In the genomic region with DNA sequence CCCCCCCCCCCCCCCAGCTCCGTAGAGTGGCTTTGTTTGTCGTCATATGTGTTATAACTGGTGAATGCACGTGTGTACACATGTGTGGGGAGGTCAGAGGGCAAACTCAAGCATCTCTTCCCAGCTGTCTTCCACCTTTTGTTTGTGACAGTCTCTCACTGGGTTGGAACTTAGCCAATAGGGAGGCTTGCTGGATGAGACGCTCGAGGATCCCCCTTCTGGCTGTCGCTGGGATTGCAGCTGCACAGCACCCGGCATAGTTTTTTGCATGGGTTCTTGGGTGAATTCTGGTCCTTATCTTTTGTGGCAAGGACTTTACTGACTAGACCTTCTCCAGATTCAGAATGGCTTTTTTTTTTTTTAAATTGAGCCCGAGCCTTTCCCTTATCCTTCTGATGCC, we compare ENCODE assay signal across 9 mouse cellular contexts.
DNase-seq lines count a peak whose midpoint lies in the region; ATAC-seq and TF ChIP-seq lines count a peak whose summit lies in the region.
"Had no signal": no experiment of that assay in that cellular context is flagged by ENCODE, and none has a peak within 500 bp of the region (broad histone marks: within the 10 kb centered on the region; RNA-seq: fewer than 3 reads in every experiment).

No protein-coding gene starts in this region.

- no peak overlapping the region for H3K4me3 ChIP-seq in ES-Bruce4 (ENCODE audit: low read depth, low read length)
- no peak overlapping the region for H3K4me3 ChIP-seq in lung, embryonic 15.5 days
- peak overlapping the region; percentile 77 for H3K4me3 ChIP-seq in testis, adult 2 months (ENCODE audit: control insufficient read depth, low read depth, low read length)
- H3K4me3 ChIP-seq: neural tube, embryonic 13.5 days had no signal

- no peak for TF ChIP-seq POLR2A in ES-Bruce4 (IDR thresholded peaks at IDR 0.05; ENCODE audit: insufficient read depth, low read length)
- TF ChIP-seq POLR2A in testis, adult 2 months (IDR thresholded peaks at IDR 0.05; ENCODE audit: control insufficient read depth, low read depth, low read length): no peak

- WGBS in lung, embryonic 15.5 days: 16% methylated on average over 7 of the region's 8 CpGs

- no peaks in the 10 kb centered on the region for H3K36me3 ChIP-seq in ES-Bruce4 (ENCODE audit: control insufficient read depth, insufficient read depth, low read length, poor library complexity, severe bottlenecking)
- no peaks in the 10 kb centered on the region for H3K36me3 ChIP-seq in lung, embryonic 15.5 days
- no peaks in the 10 kb centered on the region for H3K36me3 ChIP-seq in testis, adult 2 months (ENCODE audit: control insufficient read depth, insufficient read depth, low read length)
- H3K36me3 ChIP-seq: neural tube, embryonic 13.5 days had no signal

- no peak for TF ChIP-seq EP300 in ES-Bruce4 (IDR thresholded peaks at IDR 0.05; ENCODE audit: insufficient read depth, low read depth, low read length)

- H3K27me3 ChIP-seq in ES-Bruce4 (ENCODE audit: control insufficient read depth, insufficient read depth, low read length, poor library complexity, severe bottlenecking): no peaks in the 10 kb centered on the region
- no peaks in the 10 kb centered on the region for H3K27me3 ChIP-seq in lung, embryonic 15.5 days
- H3K27me3 ChIP-seq in testis, adult 2 months (ENCODE audit: control insufficient read depth, insufficient read depth, low read length): no peaks in the 10 kb centered on the region
- H3K27me3 ChIP-seq: neural tube, embryonic 13.5 days had no signal

- H3K27ac ChIP-seq in ES-Bruce4 (ENCODE audit: insufficient read depth, low read length): no peak overlapping the region
- no peak overlapping the region for H3K27ac ChIP-seq in lung, embryonic 15.5 days
- H3K27ac ChIP-seq in testis, adult 2 months (ENCODE audit: control insufficient read depth, insufficient read depth, low read depth, low read length): no peak overlapping the region
- H3K27ac ChIP-seq: neural tube, embryonic 13.5 days had no signal

- DNase-seq in frontal cortex, postnatal 25 days (ENCODE audit: low spot score in 2 of 2): peak; percentile 22 to 33
- peak; percentile 48 for DNase-seq in cerebellum, adult 11 months
- peak; percentile 64 for DNase-seq in gastrocnemius, postnatal 10 days
- DNase-seq in kidney, postnatal 14 days: peak; percentile 43

- no peak for ATAC-seq in frontal cortex, adult (ENCODE audit: low TSS enrichment)
- ATAC-seq in lung, embryonic 15.5 days (ENCODE audit: borderline replicate concordance, extremely low read depth, low FRiP score, low TSS enrichment): no peak

- no peaks in the 10 kb centered on the region for H3K9me3 ChIP-seq in ES-Bruce4 (replicated peaks; ENCODE audit: control insufficient read depth, insufficient read depth, low read length, poor library complexity, severe bottlenecking)
- no peaks in the 10 kb centered on the region for H3K9me3 ChIP-seq in lung, embryonic 15.5 days
- H3K9me3 ChIP-seq: neural tube, embryonic 13.5 days had no signal

- H3K4me1 ChIP-seq in ES-Bruce4 (ENCODE audit: control insufficient read depth, insufficient read depth, low read length): peaks cover 1% of the 10 kb centered on the region
- H3K4me1 ChIP-seq in lung, embryonic 15.5 days: no peaks in the 10 kb centered on the region
- H3K4me1 ChIP-seq in testis, adult 2 months (ENCODE audit: control insufficient read depth, insufficient read depth, low read length): no peaks in the 10 kb centered on the region; the same call in 1 of the 2 replicates

- peak overlapping the region; percentile 29; the same call in 1 of the 2 replicates for H3K4me2 ChIP-seq in lung, embryonic 15.5 days
- H3K4me2 ChIP-seq: neural tube, embryonic 13.5 days had no signal

- TF ChIP-seq CTCF in ES-Bruce4 (IDR thresholded peaks at IDR 0.05; ENCODE audit: low read depth, low read length): peak; percentile 67
- peak; percentile 91 for TF ChIP-seq CTCF in testis, adult 2 months (IDR thresholded peaks at IDR 0.05; ENCODE audit: control insufficient read depth, insufficient read depth, insufficient replicate concordance, low read depth, low read length)

- H3K9ac ChIP-seq in ES-Bruce4 (ENCODE audit: low read depth, poor library complexity, severe bottlenecking): no peak overlapping the region
- no peak overlapping the region for H3K9ac ChIP-seq in lung, embryonic 15.5 days
- H3K9ac ChIP-seq: neural tube, embryonic 13.5 days had no signal
